Mouse (Mus musculus) limb, embryonic 15.5 days (tissue): ENCODE data around the gene Notum. TPM values are rescaled to one million over a fixed set of nuclear protein-coding genes. Genes with fewer than 3 reads are reported as not detected.

Experiments used
- ATAC-seq: fragments of 200-750 bp; cut with Nextera tagmentation; 2 replicates; pipeline ENCODE4 v1.8.0; 2017; ENCODE audit warnings: low read depth, moderate TSS enrichment; ENCODE audit not compliant: insufficient number of reproducible peaks, low FRiP score, low TSS enrichment
- H3K27ac ChIP-seq: fragments of 300-500 bp; sonication (generic); 2 replicates; pipeline ENCODE4 v1.5.1; 2015; ENCODE audit warnings: moderate library complexity, mild to moderate bottlenecking, inconsistent platforms
- H3K27me3 ChIP-seq: fragments of 300-500 bp; sonication (generic); 2 replicates; pipeline ENCODE4 v1.6.1; 2015; ENCODE audit warnings: inconsistent platforms
- H3K36me3 ChIP-seq: fragments of 300-500 bp; sonication (generic); 2 replicates; pipeline ENCODE4 v1.6.1; 2015; ENCODE audit warnings: inconsistent platforms
- H3K4me1 ChIP-seq: fragments of 300-500 bp; sonication (generic); 2 replicates; pipeline ENCODE4 v1.6.1; 2015; ENCODE audit warnings: inconsistent platforms
- H3K4me2 ChIP-seq: fragments of 300-500 bp; sonication (generic); 2 replicates; pipeline ENCODE4 v1.6.1; 2015; ENCODE audit warnings: mild to moderate bottlenecking, inconsistent platforms
- H3K4me3 ChIP-seq: fragments of 300-500 bp; sonication (generic); 2 replicates; pipeline ENCODE4 v1.5.1; 2015; ENCODE audit warnings: mild to moderate bottlenecking, inconsistent platforms
- H3K9ac ChIP-seq: fragments of 300-500 bp; sonication (generic); 2 replicates; pipeline ENCODE4 v1.6.1; 2015; ENCODE audit warnings: inconsistent platforms
- H3K9me3 ChIP-seq: fragments of 300-500 bp; sonication (generic); 2 replicates; pipeline ENCODE4 v1.6.1; 2016; ENCODE audit warnings: inconsistent platforms
- WGBS: fragments of 180-500 bp; shearing (Covaris S2); methylation state at CpG from one replicate; pipeline ENCODE4 v1.1.7; 2015; 5-methylcytosine and 5-hydroxymethylcytosine counted together
- polyA plus RNA-seq: library from polyadenylated mRNA; unstranded; fragments of >200 nt; fragmentation: Nextera tagmentation; extraction: Ambion mirVana; gene quantifications from 2 replicates; pipeline ENCODE4 v1.2.1, GENCODE M21; 2015

The Notum gene
- polyA plus RNA-seq, 1 experiment from 2014 or later = 5.4 TPM

- no peak within 1 kb of the TSS for H3K4me3 ChIP-seq
- WGBS = 4% methylated on average over 13 of the region's 13 CpGs
- no peak for ATAC-seq
- H3K4me1 ChIP-seq = peaks cover 13% of the 10 kb centered on the region
- no peaks in the 10 kb centered on the region for H3K36me3 ChIP-seq
- H3K4me2 ChIP-seq = peak within 1 kb of the TSS; percentile 20; the same call in 1 of the 2 replicates
- no peak within 1 kb of the TSS for H3K27ac ChIP-seq
- no peak within 1 kb of the TSS for H3K9ac ChIP-seq
- peaks cover 13% of the 10 kb centered on the region for H3K27me3 ChIP-seq
- no peaks in the 10 kb centered on the region for H3K9me3 ChIP-seq
These were observed 12.9 kb downstream of the Notum start, which contains the start of gene Myadml2 for GRCm38 (mm10) chr11:120648001-120648476. Gene Myadml2, minus strand, starts transcription at chr11:120648158.

GRCm38 (mm10) chr11:120647047-120647830 lies 13.7 kb downstream of the Notum start:
- H3K36me3 ChIP-seq = no peaks in the 10 kb centered on the region
- H3K4me1 ChIP-seq = peaks cover 21% of the 10 kb centered on the region
- H3K4me3 ChIP-seq = no peak overlapping the region
- no peak overlapping the region for H3K27ac ChIP-seq
- H3K27me3 ChIP-seq = peaks cover 13% of the 10 kb centered on the region
- no peak overlapping the region for H3K4me2 ChIP-seq
- H3K9ac ChIP-seq = no peak overlapping the region
- H3K9me3 ChIP-seq = no peaks in the 10 kb centered on the region
- ATAC-seq = no peak
- WGBS = 79% methylated on average over 35 of the region's 35 CpGs

- WGBS = under 1% methylated on average over 15 of the region's 15 CpGs
- ATAC-seq = peak; percentile 98
These were observed 17.4 kb downstream of the Notum start, which contains the start of gene Pycr1 for GRCm38 (mm10) chr11:120643601-120643987. Gene Pycr1, minus strand, starts transcription at chr11:120643769.

GRCm38 (mm10) chr11:120642939-120643600 lies 17.9 kb downstream of the Notum start:
- H3K9me3 ChIP-seq = no peaks in the 10 kb centered on the region
- ATAC-seq = peak; percentile 25
- H3K9ac ChIP-seq = peak overlapping the region; percentile 62
- peak overlapping the region; percentile 90 for H3K4me2 ChIP-seq
- under 1% methylated on average over 18 of the region's 18 CpGs for WGBS
- peak overlapping the region; percentile 56 for H3K4me3 ChIP-seq
- peak overlapping the region; percentile 87 for H3K27ac ChIP-seq
- peaks cover 11% of the 10 kb centered on the region for H3K27me3 ChIP-seq
- peaks cover 30% of the 10 kb centered on the region for H3K4me1 ChIP-seq
- H3K36me3 ChIP-seq = no peaks in the 10 kb centered on the region

More at GRCm38 (mm10) chr11:120643601-120643987, 17.4 kb downstream of the Notum start, which contains the start of gene Pycr1:
- no peaks in the 10 kb centered on the region for H3K36me3 ChIP-seq
- peaks cover 33% of the 10 kb centered on the region for H3K4me1 ChIP-seq
- peak within 1 kb of the TSS; percentile 87 for H3K27ac ChIP-seq
- H3K27me3 ChIP-seq = peaks cover 13% of the 10 kb centered on the region
- peak within 1 kb of the TSS; percentile 62 for H3K9ac ChIP-seq
- H3K4me2 ChIP-seq = peak within 1 kb of the TSS; percentile 90
- H3K9me3 ChIP-seq = no peaks in the 10 kb centered on the region
- peak within 1 kb of the TSS; percentile 56 for H3K4me3 ChIP-seq

GRCm38 (mm10) chr11:120641869-120642268 lies 19.1 kb downstream of the Notum start:
- no peaks in the 10 kb centered on the region for H3K9me3 ChIP-seq
- H3K27me3 ChIP-seq = no peaks in the 10 kb centered on the region
- peak overlapping the region; percentile 56 for H3K4me3 ChIP-seq
- peaks cover 26% of the 10 kb centered on the region for H3K4me1 ChIP-seq
- H3K36me3 ChIP-seq = no peaks in the 10 kb centered on the region
- no peak overlapping the region for H3K27ac ChIP-seq
- no peak for ATAC-seq
- H3K4me2 ChIP-seq = peak overlapping the region; percentile 90; the same call in 1 of the 2 replicates
- peak overlapping the region; percentile 62; the same call in 1 of the 2 replicates for H3K9ac ChIP-seq
- WGBS = 79% methylated on average over 8 of the region's 8 CpGs

- Histone ChIP-seq H3K9me3 (no peaks in the 10 kb centered on the region), H3K4me1 (peaks cover 26% of the 10 kb centered on the region), H3K9ac (no peak overlapping the region), H3K36me3 (no peaks in the 10 kb centered on the region), H3K27ac (no peak overlapping the region), H3K4me2 (no peak overlapping the region), H3K27me3 (no peaks in the 10 kb centered on the region), H3K4me3 (no peak overlapping the region)
- WGBS = 57% methylated on average over 9 of the region's 9 CpGs
- ATAC-seq = no peak
These were observed 19.7 kb downstream of the Notum start for GRCm38 (mm10) chr11:120641255-120641654.

GRCm38 (mm10) chr11:120634810-120635209 lies 26.2 kb downstream of the Notum start:
- Histone ChIP-seq H3K36me3 (no peaks in the 10 kb centered on the region), H3K9ac (no peak overlapping the region), H3K4me3 (no peak overlapping the region), H3K9me3 (no peaks in the 10 kb centered on the region), H3K27me3 (no peaks in the 10 kb centered on the region), H3K27ac (no peak overlapping the region), H3K4me1 (peaks cover 33% of the 10 kb centered on the region), H3K4me2 (no peak overlapping the region)
- 85% methylated on average over 5 of the region's 5 CpGs for WGBS
- ATAC-seq = no peak

GRCm38 (mm10) chr11:120633520-120634343 lies 27.2 kb downstream of the Notum start, which contains the start of gene Mafg:
Gene Mafg, minus strand, starts transcription at chr11:120633600.
- H3K9ac ChIP-seq = peak within 1 kb of the TSS; percentile 93
- peak within 1 kb of the TSS; percentile 80 for H3K4me2 ChIP-seq
- no peaks in the 10 kb centered on the region for H3K27me3 ChIP-seq
- ATAC-seq = peak; percentile 82
- H3K27ac ChIP-seq = peak within 1 kb of the TSS; percentile 91
- no peaks in the 10 kb centered on the region for H3K9me3 ChIP-seq
- WGBS = 11% methylated on average over 58 of the region's 58 CpGs
- peaks cover 38% of the 10 kb centered on the region for H3K4me1 ChIP-seq
- H3K4me3 ChIP-seq = peak within 1 kb of the TSS; percentile 99
- peaks cover 9% of the 10 kb centered on the region for H3K36me3 ChIP-seq

- Histone ChIP-seq H3K9ac (peak overlapping the region; percentile 93), H3K4me2 (peak overlapping the region; percentile 80), H3K27ac (peak overlapping the region; percentile 91), H3K36me3 (peaks cover 12% of the 10 kb centered on the region), H3K27me3 (no peaks in the 10 kb centered on the region), H3K4me3 (peak overlapping the region; percentile 99), H3K9me3 (no peaks in the 10 kb centered on the region), H3K4me1 (peaks cover 38% of the 10 kb centered on the region)
- ATAC-seq = peak; percentile 80
- WGBS = under 1% methylated on average over 100 of the region's 116 CpGs
These were observed 28.1 kb downstream of the Notum start for GRCm38 (mm10) chr11:120632559-120633519.

GRCm38 (mm10) chr11:120631726-120632448 lies 29.1 kb downstream of the Notum start:
- peaks cover 38% of the 10 kb centered on the region for H3K4me1 ChIP-seq
- no peak overlapping the region for H3K9ac ChIP-seq
- 62% methylated on average over 4 of the region's 4 CpGs for WGBS
- H3K4me2 ChIP-seq = peak overlapping the region; percentile 80
- no peak for ATAC-seq
- H3K27ac ChIP-seq = peak overlapping the region; percentile 91; the same call in 1 of the 2 replicates
- no peaks in the 10 kb centered on the region for H3K9me3 ChIP-seq
- peaks cover 22% of the 10 kb centered on the region for H3K36me3 ChIP-seq
- no peaks in the 10 kb centered on the region for H3K27me3 ChIP-seq
- H3K4me3 ChIP-seq = peak overlapping the region; percentile 99
